Mouse (Mus musculus) adrenal gland, postnatal 25 days (tissue): Measurements from ENCODE around the gene Il6st. TPM values are rescaled to one million over a fixed set of nuclear protein-coding genes. Genes with fewer than 3 reads are reported as not detected.
"Not testable (repeated sequence)": the region's sequence is repeated elsewhere in the genome, so short reads cannot be mapped to it uniquely, and the experiment has no call there.

Experiments used
- DNase-seq: peaks from one replicate; pipeline ENCODE4 v3.0.0; 2021; ENCODE audit warnings: mixed read lengths
- long read RNA-seq: library from polyadenylated mRNA; stranded (forward); transcript quantifications from one replicate; pipeline ENCODE4 v2.0.0, GENCODE M21; 2021
- total RNA-seq: library from RNA; stranded (reverse); gene quantifications from 2 replicates; pipeline ENCODE4 v1.2.3, GENCODE M21; 2021

Il6st gene
- total RNA-seq, result 247 and 388 TPM in 2 replicates
- long read RNA-seq, full-length matches to known transcripts, result 12 of 47 reads
- long read RNA-seq, partial matches to known transcripts, result 7 of 47 reads
- long read RNA-seq, other reads (novel, unspliced or antisense), result 28 of 47 reads

GRCm38 (mm10) chr13:112463868-112464625, at the start of gene Il6st:
Gene Il6st, plus strand, starts transcription at chr13:112464070.
- DNase-seq, result peak; percentile 99

GRCm38 (mm10) chr13:112415896-112416295, 48.0 kb upstream of the Il6st start:
- DNase-seq, result no peak

- no peak for DNase-seq
These were observed 47.3 kb upstream of the Il6st start for GRCm38 (mm10) chr13:112416410-112417162.

- DNase-seq, result no peak
These were observed 46.7 kb upstream of the Il6st start for GRCm38 (mm10) chr13:112417163-112417523.

GRCm38 (mm10) chr13:112417861-112418423, 45.9 kb upstream of the Il6st start:
- no peak for DNase-seq

GRCm38 (mm10) chr13:112418595-112418994, 45.3 kb upstream of the Il6st start:
- DNase-seq, result no peak

- no peak for DNase-seq
These were observed 39.7 kb upstream of the Il6st start for GRCm38 (mm10) chr13:112424212-112424611.

- DNase-seq, result peak; percentile 26
These were observed 39.2 kb upstream of the Il6st start for GRCm38 (mm10) chr13:112424635-112425034.

- no peak for DNase-seq
These were observed 38.7 kb upstream of the Il6st start for GRCm38 (mm10) chr13:112425181-112425654.

- DNase-seq, result no peak
These were observed 37.4 kb upstream of the Il6st start for GRCm38 (mm10) chr13:112426265-112427135.

GRCm38 (mm10) chr13:112427136-112427470, 36.8 kb upstream of the Il6st start:
- not testable (repeated sequence) for DNase-seq

- DNase-seq, result no peak
These were observed 36.3 kb upstream of the Il6st start for GRCm38 (mm10) chr13:112427521-112427920.

- DNase-seq, result no peak
These were observed 30.6 kb upstream of the Il6st start for GRCm38 (mm10) chr13:112433271-112433670.

- DNase-seq, result no peak
These were observed 28.4 kb upstream of the Il6st start for GRCm38 (mm10) chr13:112435241-112436075.

GRCm38 (mm10) chr13:112436288-112436687, 27.6 kb upstream of the Il6st start:
- DNase-seq, result no peak

- DNase-seq, result no peak
These were observed 25.6 kb upstream of the Il6st start for GRCm38 (mm10) chr13:112438001-112438868.

- no peak for DNase-seq
These were observed 24.6 kb upstream of the Il6st start for GRCm38 (mm10) chr13:112439105-112439818.

- DNase-seq, result peak; percentile 10
These were observed 23.9 kb upstream of the Il6st start for GRCm38 (mm10) chr13:112439917-112440361.

GRCm38 (mm10) chr13:112440668-112441067, 23.2 kb upstream of the Il6st start:
- DNase-seq, result no peak
